Mouse (Mus musculus): ENCODE measurements around the gene Gm49318. TPM values are rescaled to one million over a fixed set of nuclear protein-coding genes. Genes with fewer than 3 reads are reported as not detected.

Gm49318 gene
- polyA plus RNA-seq, 1 experiment from 2014 or later: not detected

- Histone ChIP-seq H3K27ac (ENCODE audit: low read depth) (no peak overlapping the region), H3K4me1 (ENCODE audit: insufficient read depth) (no peaks in the 10 kb centered on the region), H3K27me3 (ENCODE audit: insufficient read depth, low read length) (peaks cover 11% of the 10 kb centered on the region), H3K4me3 (ENCODE audit: low read depth, low read length) (no peak overlapping the region), H3K9ac (no peak overlapping the region), H3K9me3 (ENCODE audit: low read depth, low read length) (no peaks in the 10 kb centered on the region), H3K36me3 (ENCODE audit: insufficient read depth) (no peaks in the 10 kb centered on the region), H3K4me2 (no peak overlapping the region)
- TF ChIP-seq CTCF (IDR thresholded peaks at IDR 0.05; ENCODE audit: low read depth): no peak
- WGBS: 70% methylated on average over 3 of the region's 3 CpGs
- DNase-seq (no peak), ATAC-seq (ENCODE audit: insufficient read depth) (no peak)
Observed at GRCm38 (mm10) chr9:21996178-21996867, 74.7 kb downstream of the Gm49318 start.

GRCm38 (mm10) chr9:21992227-21992626 is 78.8 kb downstream of the Gm49318 start:
- no peak overlapping the region for H3K27ac ChIP-seq (ENCODE audit: low read depth)
- peaks cover 52% of the 10 kb centered on the region for H3K27me3 ChIP-seq (ENCODE audit: insufficient read depth, low read length)
- no peaks in the 10 kb centered on the region for H3K36me3 ChIP-seq (ENCODE audit: insufficient read depth)
- TF ChIP-seq CTCF (IDR thresholded peaks at IDR 0.05; ENCODE audit: low read depth): no peak
- H3K9me3 ChIP-seq (ENCODE audit: low read depth, low read length): no peaks in the 10 kb centered on the region
- 68% methylated on average over 4 of the region's 4 CpGs for WGBS
- no peak for DNase-seq
- H3K9ac ChIP-seq: no peak overlapping the region
- H3K4me1 ChIP-seq (ENCODE audit: insufficient read depth): peaks cover 6% of the 10 kb centered on the region; the same call in 1 of the 2 replicates
- no peak overlapping the region for H3K4me3 ChIP-seq (ENCODE audit: low read depth, low read length)
- H3K4me2 ChIP-seq: no peak overlapping the region
- no peak for ATAC-seq (ENCODE audit: insufficient read depth)

GRCm38 (mm10) chr9:21989230-21990110 is 81.6 kb downstream of the Gm49318 start, which contains the start of gene Rgl3:
Rgl3 (minus strand) TSS chr9:21989446.
- Histone ChIP-seq H3K27ac (ENCODE audit: low read depth) (no peak within 1 kb of the TSS), H3K36me3 (ENCODE audit: insufficient read depth) (no peaks in the 10 kb centered on the region), H3K9me3 (ENCODE audit: low read depth, low read length) (no peaks in the 10 kb centered on the region), H3K4me3 (ENCODE audit: low read depth, low read length) (peak within 1 kb of the TSS; percentile 50), H3K4me1 (ENCODE audit: insufficient read depth) (peaks cover 6% of the 10 kb centered on the region; the same call in 1 of the 2 replicates), H3K27me3 (ENCODE audit: insufficient read depth, low read length) (peaks cover 71% of the 10 kb centered on the region), H3K4me2 (peak within 1 kb of the TSS; percentile 81), H3K9ac (peak within 1 kb of the TSS; percentile 36)
- DNase-seq: peak; percentile 50
- under 1% methylated on average over 42 of the region's 42 CpGs for WGBS
- ATAC-seq (ENCODE audit: insufficient read depth): 0 out of 2 replicates have a peak, but pooled peaks have one; percentile 52
- TF ChIP-seq CTCF (IDR thresholded peaks at IDR 0.05; ENCODE audit: low read depth): no peak; the same call in 1 of the 2 replicates

- under 1% methylated on average over 32 of the region's 32 CpGs for WGBS
- H3K4me3 ChIP-seq (ENCODE audit: low read depth, low read length): peak overlapping the region; percentile 50
- H3K9me3 ChIP-seq (ENCODE audit: low read depth, low read length): no peaks in the 10 kb centered on the region
- peaks cover 71% of the 10 kb centered on the region for H3K27me3 ChIP-seq (ENCODE audit: insufficient read depth, low read length)
- H3K9ac ChIP-seq: peak overlapping the region; percentile 36
- H3K27ac ChIP-seq (ENCODE audit: low read depth): no peak overlapping the region
- peak; percentile 13; the same call in 1 of the 2 replicates for TF ChIP-seq CTCF (IDR thresholded peaks at IDR 0.05; ENCODE audit: low read depth)
- peaks cover 6% of the 10 kb centered on the region; the same call in 1 of the 2 replicates for H3K4me1 ChIP-seq (ENCODE audit: insufficient read depth)
- H3K4me2 ChIP-seq: peak overlapping the region; percentile 81
- no peaks in the 10 kb centered on the region for H3K36me3 ChIP-seq (ENCODE audit: insufficient read depth)
- ATAC-seq (ENCODE audit: insufficient read depth) (0 out of 2 replicates have a peak, but pooled peaks have one; percentile 53), DNase-seq (peak; percentile 32)
Observed at GRCm38 (mm10) chr9:21988421-21989101, 82.5 kb downstream of the Gm49318 start.

GRCm38 (mm10) chr9:21987592-21988342 is 83.3 kb downstream of the Gm49318 start:
- H3K9me3 ChIP-seq (ENCODE audit: low read depth, low read length): no peaks in the 10 kb centered on the region
- 9% methylated on average over 36 of the region's 36 CpGs for WGBS
- no peak overlapping the region for H3K27ac ChIP-seq (ENCODE audit: low read depth)
- H3K4me1 ChIP-seq (ENCODE audit: insufficient read depth): peaks cover 6% of the 10 kb centered on the region; the same call in 1 of the 2 replicates
- no peak for TF ChIP-seq CTCF (IDR thresholded peaks at IDR 0.05; ENCODE audit: low read depth)
- no peak for DNase-seq
- peak overlapping the region; percentile 81 for H3K4me2 ChIP-seq
- H3K9ac ChIP-seq: no peak overlapping the region
- H3K36me3 ChIP-seq (ENCODE audit: insufficient read depth): no peaks in the 10 kb centered on the region
- ATAC-seq (ENCODE audit: insufficient read depth): no peak
- H3K4me3 ChIP-seq (ENCODE audit: low read depth, low read length): peak overlapping the region; percentile 50
- peaks cover 71% of the 10 kb centered on the region for H3K27me3 ChIP-seq (ENCODE audit: insufficient read depth, low read length)

Small RNAs within 50 kb of the gene (microRNA-seq; reads per million reads assigned to microRNA genes)
- not detected for gene Mir7084 (ENCODE audit: borderline number of aligned reads)

Other genes starting within 250 kb of the Gm49318 start
- 1.3 and 1.9 TPM in 2 replicates for gene Angptl8, start 235.7 kb downstream of the Gm49318 start, polyA plus RNA-seq (2014; fragmentation: Nextera tagmentation; extraction: Ambion mirVana)
- 52.3 and 60.9 TPM in 2 replicates for gene Dock6, start 218.6 kb downstream of the Gm49318 start, polyA plus RNA-seq (2014; fragmentation: Nextera tagmentation; extraction: Ambion mirVana)
- gene Rab3d, start 153.1 kb downstream of the Gm49318 start, polyA plus RNA-seq (2014; fragmentation: Nextera tagmentation; extraction: Ambion mirVana): 8.6 and 8.8 TPM in 2 replicates
- 2.8 and 4.9 TPM in 2 replicates for gene Ccdc159, start 143.8 kb downstream of the Gm49318 start, polyA plus RNA-seq (2014; fragmentation: Nextera tagmentation; extraction: Ambion mirVana)
- 39.5 and 40.1 TPM in 2 replicates for gene Tmem205, start 143.7 kb downstream of the Gm49318 start, polyA plus RNA-seq (2014; fragmentation: Nextera tagmentation; extraction: Ambion mirVana)
- 7.7 and 10.2 TPM in 2 replicates for gene Plppr2, start 134.2 kb downstream of the Gm49318 start, polyA plus RNA-seq (2014; fragmentation: Nextera tagmentation; extraction: Ambion mirVana)
- 10.2 and 12.2 TPM in 2 replicates for gene Swsap1, start 115.5 kb downstream of the Gm49318 start, polyA plus RNA-seq (2014; fragmentation: Nextera tagmentation; extraction: Ambion mirVana)
- gene Epor, start 107.8 kb downstream of the Gm49318 start, polyA plus RNA-seq (2014; fragmentation: Nextera tagmentation; extraction: Ambion mirVana): 5.3 and 6.4 TPM in 2 replicates
- 3.8 and 5.5 TPM in 2 replicates for gene Rgl3, start 81.8 kb downstream of the Gm49318 start, polyA plus RNA-seq (2014; fragmentation: Nextera tagmentation; extraction: Ambion mirVana)
- gene Ccdc151, start 68.6 kb downstream of the Gm49318 start, polyA plus RNA-seq (2014; fragmentation: Nextera tagmentation; extraction: Ambion mirVana): 1.4 and 1.5 TPM in 2 replicates
- gene Prkcsh, start 68.5 kb downstream of the Gm49318 start, polyA plus RNA-seq (2014; fragmentation: Nextera tagmentation; extraction: Ambion mirVana): 94.4 and 107 TPM in 2 replicates
- 0.12 and 0.43 TPM in 2 replicates for gene Elavl3, start 19.2 kb downstream of the Gm49318 start, polyA plus RNA-seq (2014; fragmentation: Nextera tagmentation; extraction: Ambion mirVana)
- 10.7 and 12.4 TPM in 2 replicates for gene Zfp653, start 117 bp upstream of the Gm49318 start, polyA plus RNA-seq (2014; fragmentation: Nextera tagmentation; extraction: Ambion mirVana)
- gene Ecsit, start 14.2 kb upstream of the Gm49318 start, polyA plus RNA-seq (2014; fragmentation: Nextera tagmentation; extraction: Ambion mirVana): 31.0 and 33.5 TPM in 2 replicates
- gene Cnn1, start 28.0 kb upstream of the Gm49318 start, polyA plus RNA-seq (2014; fragmentation: Nextera tagmentation; extraction: Ambion mirVana): 69.1 and 71.2 TPM in 2 replicates
- 196 and 212 TPM in 2 replicates for gene Elof1, start 45.9 kb upstream of the Gm49318 start, polyA plus RNA-seq (2014; fragmentation: Nextera tagmentation; extraction: Ambion mirVana)
- gene Acp5, start 64.5 kb upstream of the Gm49318 start, polyA plus RNA-seq (2014; fragmentation: Nextera tagmentation; extraction: Ambion mirVana): 3.6 and 4.2 TPM in 2 replicates
- gene Pigyl, start 85.6 kb upstream of the Gm49318 start, polyA plus RNA-seq (2014; fragmentation: Nextera tagmentation; extraction: Ambion mirVana): 70.8 and 73.8 TPM in 2 replicates
- 0.53 and 0.68 TPM in 2 replicates for gene Zfp872, start 116.8 kb upstream of the Gm49318 start, polyA plus RNA-seq (2014; fragmentation: Nextera tagmentation; extraction: Ambion mirVana)
- 23.7 and 27.5 TPM in 2 replicates for gene Zfp809, start 154.5 kb upstream of the Gm49318 start, polyA plus RNA-seq (2014; fragmentation: Nextera tagmentation; extraction: Ambion mirVana)
- 6.6 and 6.8 TPM in 2 replicates for gene Zfp599, start 188.6 kb upstream of the Gm49318 start, polyA plus RNA-seq (2014; fragmentation: Nextera tagmentation; extraction: Ambion mirVana)
- 21.0 and 23.7 TPM in 2 replicates for gene Zfp810, start 236.4 kb upstream of the Gm49318 start, polyA plus RNA-seq (2014; fragmentation: Nextera tagmentation; extraction: Ambion mirVana)

Measured in lung, embryonic 14.5 days (tissue).